Mouse (Mus musculus): ENCODE measurements around the gene Ptpn23. TPM values are rescaled to one million over a fixed set of nuclear protein-coding genes. Genes with fewer than 3 reads are reported as not detected.

Gene Ptpn23
- total RNA-seq (2023) = 10 to 100 TPM; 62.5 to 62.9 TPM

DNA sequence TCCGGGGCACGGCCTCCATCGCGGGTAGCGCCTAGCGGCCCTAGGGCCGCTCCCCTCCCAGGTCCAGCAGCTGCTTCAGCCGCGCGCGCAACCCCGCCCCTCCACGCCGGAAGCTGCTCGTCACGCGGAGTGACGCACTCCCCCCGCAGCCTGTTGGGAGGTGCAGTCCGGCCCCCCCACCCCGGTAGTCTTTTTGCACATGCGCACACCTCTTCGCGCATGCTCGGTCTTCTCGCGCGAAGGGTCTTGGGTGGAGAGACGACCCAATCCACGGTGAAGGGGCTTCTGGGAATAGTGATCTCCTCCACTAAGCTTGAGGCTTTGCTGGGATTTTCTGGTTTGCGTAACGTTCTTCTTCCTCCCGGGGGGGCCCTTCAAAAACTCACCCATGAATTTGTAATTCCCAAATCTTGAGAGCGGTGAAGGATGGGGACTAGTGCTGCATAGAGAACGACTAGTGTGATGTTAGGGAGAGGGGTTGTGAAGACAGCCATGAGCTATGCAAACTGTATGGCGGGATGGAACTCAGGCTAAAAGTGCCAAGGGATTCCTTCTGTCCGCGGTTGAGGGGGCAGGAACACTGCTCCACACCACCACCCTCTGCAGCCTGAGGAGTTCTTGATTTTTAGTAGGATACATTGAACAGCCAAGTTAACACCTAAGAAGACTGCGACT lies at the start of gene Ptpn23:
Ptpn23 (minus strand) TSS at position 115 of the 675 bp plus-strand sequence.

GRCm38 (mm10) chr9:110419511-110420112 lies 11.6 kb upstream of the Ptpn23 start, which contains the start of gene Ngp:
Gene Ngp (plus strand): TSS chr9:110419747.

Other genes with a start within 250 kb of the Ptpn23 start
- gene Cspg5, start 164.4 kb downstream of the Ptpn23 start, total RNA-seq (2023) = 1 to 10 TPM; 5.7 to 6.7 TPM
- 1 to 10 TPM; 8.8 to 9.0 TPM for gene Elp6, start 103.0 kb downstream of the Ptpn23 start, total RNA-seq (2023)
- 100 to 1,000 TPM in 1 of 2 experiments, 10 to 100 TPM in 1; 87.8 to 116 TPM for gene Scap, start 74.9 kb downstream of the Ptpn23 start, total RNA-seq (2023)
- 1 to 10 TPM; 2.1 to 3.6 TPM for gene Ngp, start 11.5 kb upstream of the Ptpn23 start, total RNA-seq (2023)
- gene Klhl18, start 68.5 kb upstream of the Ptpn23 start, total RNA-seq (2023) = 10 to 100 TPM; 29.8 to 31.6 TPM
- under 1 TPM in 1 of 2 experiments, not detected in 1; 0.24 TPM for gene Kif9, start 68.7 kb upstream of the Ptpn23 start, total RNA-seq (2023)
- 100 to 1,000 TPM; 126 to 141 TPM for gene Setd2, start 124.4 kb upstream of the Ptpn23 start, total RNA-seq (2023)
- gene Nradd, start 216.2 kb upstream of the Ptpn23 start, total RNA-seq (2023) = 10 to 100 TPM; 12.2 to 14.3 TPM
- 100 to 1,000 TPM; 113 to 134 TPM for gene Nbeal2, start 245.9 kb upstream of the Ptpn23 start, total RNA-seq (2023)
- gene Ccdc12, start 248.3 kb upstream of the Ptpn23 start, total RNA-seq (2023) = 10 to 100 TPM; 85.4 to 95.4 TPM

Data from T-cell, adult 66 days (primary cell).